Mouse (Mus musculus) cortical plate, adult 2 months (tissue): ENCODE measurements around the gene Mad1l1. TPM values are rescaled to one million over a fixed set of nuclear protein-coding genes. Genes with fewer than 3 reads are reported as not detected.

ENCODE experiments used
- H3K27ac ChIP-seq: fragments of 200-500 bp; 2 replicates; pipeline ENCODE4 v1.5.1; 2012; ENCODE audit warnings: low read length, control low read depth, inconsistent platforms; ENCODE audit not compliant: insufficient read depth
- H3K4me1 ChIP-seq: fragments of 200-500 bp; 2 replicates; pipeline ENCODE4 v1.6.1; 2011; ENCODE audit warnings: low read length; ENCODE audit not compliant: control insufficient read depth, insufficient read depth
- H3K4me3 ChIP-seq: fragments of 200-500 bp; 2 replicates; pipeline ENCODE4 v1.5.1; 2011; ENCODE audit warnings: mild to moderate bottlenecking, low read length, control low read depth; ENCODE audit not compliant: insufficient read depth
- CTCF ChIP-seq: fragments of 200-500 bp; IDR thresholded peaks from 2 replicates; pipeline ENCODE4 v1.5.1; 2011; ENCODE audit warnings: mild to moderate bottlenecking, control low read depth, low read length; ENCODE audit not compliant: insufficient read depth; ENCODE audit errors: extremely low read depth
- POLR2A ChIP-seq: fragments of 200-500 bp; IDR thresholded peaks from 2 replicates; pipeline ENCODE4 v1.6.1; 2011; ENCODE audit warnings: mild to moderate bottlenecking, low read length, control low read depth; ENCODE audit not compliant: insufficient read depth; ENCODE audit errors: extremely low read depth
- polyA plus RNA-seq: library from polyadenylated mRNA; depleted of rRNA; stranded (reverse); fragments of >200 nt; gene quantifications from 2 replicates; pipeline ENCODE4 v1.2.3, GENCODE M21; 2012

The Mad1l1 gene
- polyA plus RNA-seq, 1 experiment: 17.1 TPM

GRCm38 (mm10) chr5:140091601-140092000, 229.8 kb downstream of the Mad1l1 start:
- Histone ChIP-seq H3K4me3 (no peak overlapping the region), H3K27ac (no peak overlapping the region)
- TF ChIP-seq POLR2A: no peak

DNA sequence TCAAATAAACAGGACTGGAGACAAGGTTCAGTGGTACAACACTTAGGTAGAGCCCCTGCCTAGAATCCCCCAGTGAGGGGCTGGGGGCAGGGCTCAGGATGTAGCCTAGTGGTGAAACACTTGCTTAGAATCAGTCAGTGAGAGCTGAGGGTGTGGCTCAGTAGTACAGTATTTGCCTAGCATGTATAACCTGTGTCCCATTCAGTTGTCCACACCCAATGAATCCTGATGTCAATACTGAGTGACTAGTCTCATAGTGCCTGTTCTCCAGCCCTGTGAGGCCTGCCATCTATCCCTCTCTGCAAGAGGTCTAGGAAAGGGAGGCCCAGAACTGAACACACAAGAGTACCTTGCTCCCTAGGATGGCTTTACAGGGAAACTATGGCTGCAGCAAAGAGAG, 232.1 kb downstream of the Mad1l1 start:
- H3K27ac ChIP-seq: no peak overlapping the region
- TF ChIP-seq POLR2A (no peak), CTCF (no peak)
- H3K4me3 ChIP-seq: no peak overlapping the region
- H3K4me1 ChIP-seq: peaks cover 4% of the 10 kb centered on the region

More at GRCm38 (mm10) chr5:140091601-140092000, 229.8 kb downstream of the Mad1l1 start:
- H3K4me1 ChIP-seq: peaks cover 4% of the 10 kb centered on the region

- peaks cover 1% of the 10 kb centered on the region; the same call in 1 of the 2 replicates for H3K4me1 ChIP-seq
- no peak overlapping the region for H3K27ac ChIP-seq
- TF ChIP-seq CTCF: no peak
- no peak for TF ChIP-seq POLR2A
- no peak overlapping the region for H3K4me3 ChIP-seq
These were observed 234.1 kb downstream of the Mad1l1 start for GRCm38 (mm10) chr5:140087242-140087641.

DNA sequence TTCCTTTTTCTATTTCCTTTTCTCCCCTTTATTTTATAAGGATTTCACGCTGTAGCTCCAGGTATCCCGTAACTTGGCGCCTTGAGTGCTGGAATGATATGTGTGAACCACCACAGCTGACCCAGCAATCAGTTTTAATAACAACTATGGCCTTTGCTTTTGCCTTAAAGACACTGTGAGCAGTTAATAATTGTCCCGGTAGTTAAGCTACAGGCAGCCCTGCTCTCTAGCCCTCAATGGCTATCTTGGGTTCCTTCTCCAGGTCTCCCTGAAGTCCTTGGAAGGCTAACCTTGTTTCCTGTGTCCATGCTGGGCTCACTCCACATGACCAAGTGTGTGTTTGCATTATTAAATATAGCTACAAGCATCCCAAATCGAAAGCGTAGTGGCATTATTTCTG, 237.0 kb downstream of the Mad1l1 start:
- no peak overlapping the region for H3K4me3 ChIP-seq
- TF ChIP-seq CTCF: no peak
- TF ChIP-seq POLR2A: no peak
- H3K4me1 ChIP-seq: no peaks in the 10 kb centered on the region; the same call in 1 of the 2 replicates
- no peak overlapping the region for H3K27ac ChIP-seq

DNA sequence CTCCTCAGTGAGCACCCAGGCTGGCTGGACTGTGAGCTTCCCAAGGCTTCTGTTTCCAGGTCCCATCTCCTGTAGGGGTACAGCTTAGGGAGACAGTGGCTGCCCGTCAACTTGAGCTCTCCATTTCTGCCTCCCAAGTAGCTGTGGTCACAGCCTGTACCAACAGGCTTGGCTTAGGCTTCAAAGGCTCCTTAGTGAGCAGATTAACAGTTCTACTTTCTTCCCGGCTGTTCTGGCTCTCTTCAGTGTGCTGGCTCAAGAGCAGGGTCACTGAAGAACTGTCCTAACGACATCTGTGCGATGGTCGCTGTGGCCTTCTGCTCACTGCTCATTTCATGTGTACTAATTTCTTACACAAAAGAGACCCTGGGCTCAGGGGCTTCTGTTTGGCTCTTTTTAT, 237.4 kb downstream of the Mad1l1 start:
- no peak overlapping the region for H3K4me3 ChIP-seq
- H3K4me1 ChIP-seq: no peaks in the 10 kb centered on the region; the same call in 1 of the 2 replicates
- no peak for TF ChIP-seq POLR2A
- no peak for TF ChIP-seq CTCF
- H3K27ac ChIP-seq: no peak overlapping the region

- no peak overlapping the region for H3K27ac ChIP-seq
- TF ChIP-seq POLR2A: no peak
- no peak for TF ChIP-seq CTCF
- no peaks in the 10 kb centered on the region; the same call in 1 of the 2 replicates for H3K4me1 ChIP-seq
- H3K4me3 ChIP-seq: no peak overlapping the region
These were observed 239.0 kb downstream of the Mad1l1 start for GRCm38 (mm10) chr5:140082204-140082812.

- Histone ChIP-seq H3K4me3 (no peak overlapping the region), H3K27ac (no peak overlapping the region), H3K4me1 (no peaks in the 10 kb centered on the region; the same call in 1 of the 2 replicates)
- TF ChIP-seq POLR2A: no peak
- TF ChIP-seq CTCF: no peak
These were observed 240.3 kb downstream of the Mad1l1 start for GRCm38 (mm10) chr5:140081084-140081483.

DNA sequence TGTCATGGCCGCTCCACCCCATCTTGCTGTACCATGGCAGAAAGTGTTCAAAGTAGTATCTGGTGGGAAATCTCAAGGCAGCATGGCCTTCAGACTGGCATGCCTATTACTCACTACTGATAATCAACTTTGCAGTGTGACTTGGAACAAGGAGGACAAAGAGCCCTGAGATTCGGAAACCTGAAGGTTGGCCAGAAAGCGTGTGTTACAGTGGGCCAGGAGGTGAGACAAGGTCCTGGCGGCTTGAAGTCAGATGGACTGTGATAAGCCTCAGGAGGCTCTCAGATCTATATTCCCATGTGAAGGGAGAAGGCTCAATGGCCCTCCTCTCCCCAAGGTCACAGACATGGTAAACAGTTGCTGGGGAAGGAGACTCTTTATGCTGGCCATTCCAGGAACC, 241.8 kb downstream of the Mad1l1 start:
- Histone ChIP-seq H3K4me3 (no peak overlapping the region), H3K27ac (no peak overlapping the region), H3K4me1 (no peaks in the 10 kb centered on the region; the same call in 1 of the 2 replicates)
- TF ChIP-seq CTCF: no peak
- no peak for TF ChIP-seq POLR2A

DNA sequence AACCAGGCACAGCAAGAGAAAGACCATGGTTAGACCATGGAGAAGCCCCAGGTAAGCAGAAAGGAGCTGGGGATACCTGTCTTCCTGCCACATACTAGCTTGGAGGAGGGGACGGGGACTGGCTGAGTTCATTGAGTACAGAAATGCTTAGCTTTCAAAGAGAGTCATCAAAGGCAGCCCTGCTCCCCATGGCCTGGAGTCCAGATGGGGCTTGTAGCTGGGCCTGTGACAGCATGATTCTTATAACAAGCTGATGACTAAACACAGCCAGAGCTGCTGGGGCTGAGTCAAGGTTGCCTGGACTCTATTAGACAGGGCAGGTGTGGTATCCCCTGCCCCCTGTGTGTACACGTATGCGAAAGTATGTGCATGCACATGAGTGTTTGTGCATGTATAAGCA, 242.9 kb downstream of the Mad1l1 start:
- Histone ChIP-seq H3K4me1 (no peaks in the 10 kb centered on the region), H3K27ac (no peak overlapping the region), H3K4me3 (no peak overlapping the region)
- TF ChIP-seq CTCF (no peak), POLR2A (no peak)

DNA sequence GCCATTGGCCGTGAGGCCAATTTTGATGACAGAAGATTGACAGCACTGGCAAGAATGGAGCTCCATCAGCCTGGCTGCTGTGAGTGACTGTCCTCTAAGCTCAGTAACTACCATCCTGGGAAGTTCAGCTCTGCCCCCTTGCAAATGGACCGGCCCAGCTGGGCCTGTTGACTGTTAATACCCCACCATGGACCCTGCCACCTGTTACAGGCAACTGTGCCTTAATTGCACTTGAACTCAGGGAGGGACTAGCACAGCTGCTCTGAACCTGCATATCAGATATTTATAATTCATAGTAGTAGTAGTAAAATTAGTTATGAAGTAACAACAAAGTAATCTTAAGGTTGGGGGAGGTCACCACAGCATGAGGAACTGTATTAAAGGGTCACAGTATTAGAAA, 244.9 kb downstream of the Mad1l1 start:
- no peaks in the 10 kb centered on the region for H3K4me1 ChIP-seq
- no peak overlapping the region for H3K4me3 ChIP-seq
- H3K27ac ChIP-seq: no peak overlapping the region
- TF ChIP-seq CTCF (no peak), POLR2A (no peak)

DNA sequence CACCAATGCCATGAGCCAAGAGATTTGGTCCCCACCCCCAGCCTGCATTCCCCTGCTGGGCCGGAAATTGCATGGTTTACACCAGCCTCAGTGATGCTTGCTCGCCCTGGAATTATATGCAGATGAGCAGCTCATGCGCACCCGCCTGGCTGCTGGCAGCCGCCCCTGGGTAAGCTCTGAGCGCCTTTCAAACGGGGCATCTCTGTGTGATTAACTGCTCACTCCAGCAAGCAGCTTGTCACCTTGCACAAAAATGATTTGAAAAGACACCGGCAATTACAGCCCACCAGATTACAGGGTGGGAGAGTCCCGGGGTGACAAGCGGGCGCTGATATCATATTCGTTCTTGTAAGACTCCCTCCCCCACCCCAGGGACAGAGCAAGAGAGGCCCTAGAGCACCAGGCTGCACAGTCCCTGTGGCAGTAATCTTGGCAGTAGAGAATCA, 247.7 kb downstream of the Mad1l1 start:
- TF ChIP-seq CTCF (no peak), POLR2A (no peak)
- H3K4me3 ChIP-seq: no peak overlapping the region
- H3K27ac ChIP-seq: no peak overlapping the region
- no peaks in the 10 kb centered on the region for H3K4me1 ChIP-seq
